Mouse (Mus musculus): ENCODE measurements at regions not wholly inside any gene's neighbourhood (a gene's known extent, or its start where the extent isn't known, plus 50 kb on each side); places are given as distances from the start of the nearest gene placed in this dataset.

DNA sequence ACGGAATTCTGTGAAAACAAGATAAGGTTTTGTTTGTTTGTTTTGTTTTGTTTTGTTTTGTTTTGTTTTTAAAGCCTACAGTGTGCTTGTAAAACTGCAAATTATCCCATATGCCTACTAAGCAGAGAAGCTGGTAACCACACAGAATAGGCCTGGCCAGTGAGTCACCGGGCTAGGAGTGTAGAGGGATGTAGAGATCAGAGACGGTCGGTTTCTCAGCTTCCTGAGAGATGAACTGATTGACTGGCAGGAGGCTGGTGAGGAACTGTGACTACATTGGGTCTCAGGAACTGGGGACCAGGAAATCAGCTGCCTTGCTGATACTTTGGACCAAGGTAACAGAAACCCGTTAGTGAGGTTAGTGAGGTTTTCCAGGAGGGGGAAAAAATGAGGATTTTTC lies 100.6 kb upstream of the Hmga2 start:
- H3K4me1 ChIP-seq (ENCODE audit: control insufficient read depth in 2 of 2, insufficient read depth in 2 of 2, low read length in 2 of 2, poor library complexity in 1 of 2), result no peaks in the 10 kb centered on the region
- no peak for TF ChIP-seq CHD2 (IDR thresholded peaks at IDR 0.05; ENCODE audit: low read depth, low read length)
- no peak for TF ChIP-seq ZNF384 (IDR thresholded peaks at IDR 0.05; ENCODE audit: low read depth, low read length)
- TF ChIP-seq HCFC1 (IDR thresholded peaks at IDR 0.05; ENCODE audit: borderline replicate concordance, insufficient read depth, low read length), result no peak
- TF ChIP-seq ZC3H11A (IDR thresholded peaks at IDR 0.05; ENCODE audit: borderline replicate concordance, low read depth, low read length), result no peak
- TF ChIP-seq MAFK (IDR thresholded peaks at IDR 0.05; ENCODE audit: insufficient read depth, low read depth, low read length), result no peak
- no peaks in the 10 kb centered on the region for H3K9me3 ChIP-seq (ENCODE audit: control insufficient read depth, insufficient read depth, low read depth, low read length)
- H3K9ac ChIP-seq (ENCODE audit: insufficient read depth, low read depth, low read length, poor library complexity, severe bottlenecking), result no peak overlapping the region
- H3K36me3 ChIP-seq (ENCODE audit: control insufficient read depth, insufficient read depth, low read length, poor library complexity, severe bottlenecking), result no peaks in the 10 kb centered on the region
- H3K27ac ChIP-seq (ENCODE audit: insufficient read depth, low read depth, low read length, poor library complexity, severe bottlenecking), result no peak overlapping the region
- in situ Hi-C loops (cut with MboI; ENCODE audit: low sequenced_read_pairs in 2 of 2, unreplicated experiment in 2 of 2), result no loop called here
- H3K4me3 ChIP-seq (ENCODE audit: insufficient read depth in 1 of 2, low read depth in 1 of 2, low read length in 2 of 2, poor library complexity in 1 of 2, severe bottlenecking in 1 of 2), result no peak overlapping the region
- DNase-seq (ENCODE audit: low read depth, low spot score), result no peak

- Histone ChIP-seq H3K27ac (ENCODE audit: insufficient read depth, low read depth, low read length, poor library complexity, severe bottlenecking) (no peak overlapping the region), H3K4me3 (ENCODE audit: insufficient read depth in 1 of 2, low read depth in 1 of 2, low read length in 2 of 2, poor library complexity in 1 of 2, severe bottlenecking in 1 of 2) (no peak overlapping the region)
- no peak for DNase-seq (ENCODE audit: low read depth, low spot score)
These were observed 99.9 kb upstream of the Hmga2 start for GRCm38 (mm10) chr10:120576148-120576547.

DNA sequence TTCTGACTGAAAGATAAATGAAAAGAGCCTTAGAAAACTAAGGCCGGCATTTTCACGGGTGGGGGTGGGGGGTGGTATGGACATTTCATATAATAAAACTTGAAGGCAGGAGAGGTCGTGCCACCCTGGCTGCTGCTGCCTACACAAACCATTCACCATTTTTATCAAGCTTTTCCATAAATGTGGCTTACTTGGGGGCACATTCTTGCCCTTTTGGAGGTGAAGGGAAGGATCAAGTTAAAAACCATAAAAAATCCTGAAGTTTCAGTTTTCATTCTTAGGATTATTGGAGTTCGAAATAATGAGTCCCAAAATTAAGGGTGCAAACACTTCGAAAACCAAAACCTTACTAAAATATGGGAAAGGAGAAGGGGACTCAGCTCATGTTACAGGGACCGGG lies 95.1 kb upstream of the Hmga2 start:
- TF ChIP-seq CHD2 (IDR thresholded peaks at IDR 0.05; ENCODE audit: low read depth, low read length) (no peak), ZC3H11A (IDR thresholded peaks at IDR 0.05; ENCODE audit: borderline replicate concordance, low read depth, low read length) (no peak), MAFK (IDR thresholded peaks at IDR 0.05; ENCODE audit: insufficient read depth, low read depth, low read length) (no peak)
- H3K4me1 ChIP-seq (ENCODE audit: control insufficient read depth in 2 of 2, insufficient read depth in 2 of 2, low read length in 2 of 2, poor library complexity in 1 of 2), result no peaks in the 10 kb centered on the region
- no peak overlapping the region for H3K4me3 ChIP-seq (ENCODE audit: insufficient read depth in 1 of 2, low read depth in 1 of 2, low read length in 2 of 2, poor library complexity in 1 of 2, severe bottlenecking in 1 of 2)
- no peak for DNase-seq (ENCODE audit: low read depth, low spot score)
- in situ Hi-C loops (cut with MboI; ENCODE audit: low sequenced_read_pairs in 2 of 2, unreplicated experiment in 2 of 2), result no loop called here
- no peaks in the 10 kb centered on the region for H3K9me3 ChIP-seq (ENCODE audit: control insufficient read depth, insufficient read depth, low read depth, low read length)
- no peaks in the 10 kb centered on the region for H3K36me3 ChIP-seq (ENCODE audit: control insufficient read depth, insufficient read depth, low read length, poor library complexity, severe bottlenecking)
- no peak overlapping the region for H3K9ac ChIP-seq (ENCODE audit: insufficient read depth, low read depth, low read length, poor library complexity, severe bottlenecking)
- H3K27ac ChIP-seq (ENCODE audit: insufficient read depth, low read depth, low read length, poor library complexity, severe bottlenecking), result no peak overlapping the region

More at GRCm38 (mm10) chr10:120576148-120576547, 99.9 kb upstream of the Hmga2 start:
- H3K9me3 ChIP-seq (ENCODE audit: control insufficient read depth, insufficient read depth, low read depth, low read length), result no peaks in the 10 kb centered on the region
- in situ Hi-C loops (cut with MboI; ENCODE audit: low sequenced_read_pairs in 2 of 2, unreplicated experiment in 2 of 2), result no loop called here
- H3K9ac ChIP-seq (ENCODE audit: insufficient read depth, low read depth, low read length, poor library complexity, severe bottlenecking), result no peak overlapping the region
- H3K36me3 ChIP-seq (ENCODE audit: control insufficient read depth, insufficient read depth, low read length, poor library complexity, severe bottlenecking), result no peaks in the 10 kb centered on the region
- no peak for TF ChIP-seq CHD2 (IDR thresholded peaks at IDR 0.05; ENCODE audit: low read depth, low read length)
- no peak for TF ChIP-seq HCFC1 (IDR thresholded peaks at IDR 0.05; ENCODE audit: borderline replicate concordance, insufficient read depth, low read length)
- TF ChIP-seq ZC3H11A (IDR thresholded peaks at IDR 0.05; ENCODE audit: borderline replicate concordance, low read depth, low read length), result no peak
- no peak for TF ChIP-seq ZNF384 (IDR thresholded peaks at IDR 0.05; ENCODE audit: low read depth, low read length)
- no peak for TF ChIP-seq MAFK (IDR thresholded peaks at IDR 0.05; ENCODE audit: insufficient read depth, low read depth, low read length)
- no peaks in the 10 kb centered on the region for H3K4me1 ChIP-seq (ENCODE audit: control insufficient read depth in 2 of 2, insufficient read depth in 2 of 2, low read length in 2 of 2, poor library complexity in 1 of 2)

GRCm38 (mm10) chr10:120565992-120566391 lies 89.7 kb upstream of the Hmga2 start:
- peak; percentile 73; the same call in 1 of the 2 replicates for TF ChIP-seq ZC3H11A (IDR thresholded peaks at IDR 0.05; ENCODE audit: borderline replicate concordance, low read depth, low read length)
- TF ChIP-seq MAFK (IDR thresholded peaks at IDR 0.05; ENCODE audit: insufficient read depth, low read depth, low read length), result no peak
- no peak for TF ChIP-seq ZNF384 (IDR thresholded peaks at IDR 0.05; ENCODE audit: low read depth, low read length)
- no peak for TF ChIP-seq CHD2 (IDR thresholded peaks at IDR 0.05; ENCODE audit: low read depth, low read length)
- TF ChIP-seq HCFC1 (IDR thresholded peaks at IDR 0.05; ENCODE audit: borderline replicate concordance, insufficient read depth, low read length), result no peak
- DNase-seq (ENCODE audit: low read depth, low spot score), result peak; percentile 45
- Histone ChIP-seq H3K9me3 (ENCODE audit: control insufficient read depth, insufficient read depth, low read depth, low read length) (no peaks in the 10 kb centered on the region), H3K4me3 (ENCODE audit: insufficient read depth in 1 of 2, low read depth in 1 of 2, low read length in 2 of 2, poor library complexity in 1 of 2, severe bottlenecking in 1 of 2) (no peak overlapping the region), H3K4me1 (ENCODE audit: control insufficient read depth in 2 of 2, insufficient read depth in 2 of 2, low read length in 2 of 2, poor library complexity in 1 of 2) (no peaks in the 10 kb centered on the region), H3K9ac (ENCODE audit: insufficient read depth, low read depth, low read length, poor library complexity, severe bottlenecking) (no peak overlapping the region), H3K27ac (ENCODE audit: insufficient read depth, low read depth, low read length, poor library complexity, severe bottlenecking) (no peak overlapping the region), H3K36me3 (ENCODE audit: control insufficient read depth, insufficient read depth, low read length, poor library complexity, severe bottlenecking) (no peaks in the 10 kb centered on the region)
- in situ Hi-C loops (cut with MboI; ENCODE audit: low sequenced_read_pairs in 2 of 2, unreplicated experiment in 2 of 2), result no loop called here

DNA sequence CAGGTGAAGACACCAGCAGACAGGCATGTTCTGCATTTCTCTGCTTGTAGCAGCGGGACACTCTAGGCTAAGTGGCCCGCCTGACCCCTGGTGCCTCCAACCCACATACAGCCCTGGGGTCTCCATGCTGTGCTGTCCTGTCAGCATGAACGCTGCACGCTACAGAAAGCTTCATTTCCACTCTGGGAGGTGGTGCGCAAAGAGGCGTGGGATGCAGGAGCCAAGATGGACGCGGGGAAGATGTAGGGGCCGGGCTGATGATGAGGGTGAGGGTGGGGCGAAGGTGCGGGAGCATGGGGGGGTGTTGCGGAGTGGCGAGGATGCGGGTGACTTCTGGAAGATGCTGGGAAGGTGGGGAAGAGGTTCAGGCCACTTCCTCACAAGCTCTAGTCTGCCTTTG lies 88.6 kb upstream of the Hmga2 start:
- no peaks in the 10 kb centered on the region for H3K4me1 ChIP-seq (ENCODE audit: control insufficient read depth in 2 of 2, insufficient read depth in 2 of 2, low read length in 2 of 2, poor library complexity in 1 of 2)
- H3K4me3 ChIP-seq (ENCODE audit: insufficient read depth in 1 of 2, low read depth in 1 of 2, low read length in 2 of 2, poor library complexity in 1 of 2, severe bottlenecking in 1 of 2), result peak overlapping the region in 1 of 2 experiments; percentile 38; a peak in 1 of 4 replicates
- no peaks in the 10 kb centered on the region for H3K9me3 ChIP-seq (ENCODE audit: control insufficient read depth, insufficient read depth, low read depth, low read length)
- no peak for DNase-seq (ENCODE audit: low read depth, low spot score)
- no peak overlapping the region for H3K9ac ChIP-seq (ENCODE audit: insufficient read depth, low read depth, low read length, poor library complexity, severe bottlenecking)
- H3K36me3 ChIP-seq (ENCODE audit: control insufficient read depth, insufficient read depth, low read length, poor library complexity, severe bottlenecking), result no peaks in the 10 kb centered on the region
- in situ Hi-C loops (cut with MboI; ENCODE audit: low sequenced_read_pairs in 2 of 2, unreplicated experiment in 2 of 2), result no loop called here
- H3K27ac ChIP-seq (ENCODE audit: insufficient read depth, low read depth, low read length, poor library complexity, severe bottlenecking), result no peak overlapping the region
- no peak for TF ChIP-seq MAFK (IDR thresholded peaks at IDR 0.05; ENCODE audit: insufficient read depth, low read depth, low read length)
- no peak for TF ChIP-seq HCFC1 (IDR thresholded peaks at IDR 0.05; ENCODE audit: borderline replicate concordance, insufficient read depth, low read length)
- TF ChIP-seq ZC3H11A (IDR thresholded peaks at IDR 0.05; ENCODE audit: borderline replicate concordance, low read depth, low read length), result no peak
- TF ChIP-seq CHD2 (IDR thresholded peaks at IDR 0.05; ENCODE audit: low read depth, low read length), result no peak
- no peak for TF ChIP-seq ZNF384 (IDR thresholded peaks at IDR 0.05; ENCODE audit: low read depth, low read length)

All from ES-E14 (cell line).